Mouse (Mus musculus): ENCODE results near the gene Kif14.

GRCm38 (mm10) chr1:136557436-136557835 is 91.3 kb downstream of the Kif14 start:
- TF ChIP-seq CTCF (IDR thresholded peaks at IDR 0.05; ENCODE audit: borderline replicate concordance, control insufficient read depth, extremely low read depth, insufficient read depth, low read length, poor library complexity) (no peak), POLR2A (IDR thresholded peaks at IDR 0.05; ENCODE audit: control insufficient read depth, extremely low read depth, insufficient read depth, low read length, poor library complexity) (no peak)

Data from thymus, adult 2 months (tissue).